Mouse (Mus musculus): ENCODE results near the gene Rras2.

GRCm38 (mm10) chr7:114162975-114163374 lies 45.4 kb upstream of the Rras2 start:
- TF ChIP-seq MAFK (IDR thresholded peaks at IDR 0.05; ENCODE audit: insufficient read depth, low read depth, low read length) (no peak), ZC3H11A (IDR thresholded peaks at IDR 0.05; ENCODE audit: borderline replicate concordance, low read depth, low read length) (no peak), CHD2 (IDR thresholded peaks at IDR 0.05; ENCODE audit: low read depth, low read length) (no peak), HCFC1 (IDR thresholded peaks at IDR 0.05; ENCODE audit: borderline replicate concordance, insufficient read depth, low read length) (no peak), ZNF384 (IDR thresholded peaks at IDR 0.05; ENCODE audit: low read depth, low read length) (no peak)
